Mouse (Mus musculus) hematopoietic stem cell, adult 5-6 weeks (primary cell): ENCODE data around the gene Arid1a. TPM values are rescaled to one million over a fixed set of nuclear protein-coding genes. Genes with fewer than 3 reads are reported as not detected.

ENCODE experiments used
- ATAC-seq, 2 experiments: fragments of 125-278 bp in 1 of 2; replicated peaks in 1 of 2; 2 replicates each; pipeline ENCODE4 v1.8.0; 2016 to 2017; ENCODE audit warnings: inconsistent platforms in 2 of 2, mild to moderate bottlenecking in 2 of 2, moderate number of reproducible peaks in 2 of 2, low read depth in 1 of 2, moderate TSS enrichment in 1 of 2; ENCODE audit not compliant: low FRiP score in 2 of 2, poor library complexity in 2 of 2, severe bottlenecking in 2 of 2, insufficient read depth in 1 of 2, low TSS enrichment in 1 of 2
- total RNA-seq: library from RNA; stranded (forward); fragments of 172-1452, 232-1000 nt; gene quantifications from 2 replicates; pipeline ENCODE4 v1.2.3, GENCODE M21; 2017

Arid1a gene
- total RNA-seq, 1 experiment from 2014 or later: 40.4 TPM

- no peak for ATAC-seq
These were observed 122.5 kb downstream of the Arid1a start for GRCm38 (mm10) chr4:133634043-133634410.

- ATAC-seq: peak; percentile 82 to 91
These were observed 123.1 kb downstream of the Arid1a start for GRCm38 (mm10) chr4:133633332-133634042.

GRCm38 (mm10) chr4:133632483-133633327, 123.9 kb downstream of the Arid1a start:
- ATAC-seq: no peak

GRCm38 (mm10) chr4:133631769-133632411, 124.7 kb downstream of the Arid1a start:
- ATAC-seq: no peak

- ATAC-seq: 0 out of 4 replicates have a peak, but pooled peaks have one; percentile 6 to 11
These were observed 125.3 kb downstream of the Arid1a start for GRCm38 (mm10) chr4:133631071-133631768.

GRCm38 (mm10) chr4:133630326-133630920, 126.1 kb downstream of the Arid1a start:
- no peak for ATAC-seq

GRCm38 (mm10) chr4:133629191-133629590, 127.4 kb downstream of the Arid1a start:
- no peak for ATAC-seq

Other genes with a start within 250 kb of the Arid1a start
- gene Kdf1, start 237.8 kb downstream of the Arid1a start, total RNA-seq: not detected in 2 replicates
- gene Nudc, start 210.8 kb downstream of the Arid1a start, total RNA-seq: 194 and 277 TPM in 2 replicates
- gene Nr0b2, start 203.4 kb downstream of the Arid1a start, total RNA-seq: not detected in 2 replicates
- gene Gpatch3, start 182.0 kb downstream of the Arid1a start, total RNA-seq: 11.9 and 20.9 TPM in 2 replicates
- gene Gpn2, start 172.4 kb downstream of the Arid1a start, total RNA-seq: 15.1 and 21.8 TPM in 2 replicates
- gene Sfn, start 154.6 kb downstream of the Arid1a start, total RNA-seq: 3.4 and 7.9 TPM in 2 replicates
- 10.0 and 27.3 TPM in 2 replicates for gene Zdhhc18, start 106.6 kb downstream of the Arid1a start, total RNA-seq
- gene Pigv, start 84.1 kb downstream of the Arid1a start, total RNA-seq: 8.2 and 13.4 TPM in 2 replicates
- 65.1 and 82.5 TPM in 2 replicates for gene Rps6ka1, start 131.0 kb upstream of the Arid1a start, total RNA-seq
- gene Hmgn2, start 211.9 kb upstream of the Arid1a start, total RNA-seq: 631 and 724 TPM in 2 replicates
- gene Dhdds, start 244.1 kb upstream of the Arid1a start, total RNA-seq: 19.2 and 25.5 TPM in 2 replicates